Mouse (Mus musculus) layer of hippocampus, adult 9-11 months (tissue): Measurements from ENCODE around the gene Tmem91.

Source experiments
- DNase-seq: peaks from one replicate; pipeline ENCODE4 v3.0.0; 2022

Tmem91 gene

DNA sequence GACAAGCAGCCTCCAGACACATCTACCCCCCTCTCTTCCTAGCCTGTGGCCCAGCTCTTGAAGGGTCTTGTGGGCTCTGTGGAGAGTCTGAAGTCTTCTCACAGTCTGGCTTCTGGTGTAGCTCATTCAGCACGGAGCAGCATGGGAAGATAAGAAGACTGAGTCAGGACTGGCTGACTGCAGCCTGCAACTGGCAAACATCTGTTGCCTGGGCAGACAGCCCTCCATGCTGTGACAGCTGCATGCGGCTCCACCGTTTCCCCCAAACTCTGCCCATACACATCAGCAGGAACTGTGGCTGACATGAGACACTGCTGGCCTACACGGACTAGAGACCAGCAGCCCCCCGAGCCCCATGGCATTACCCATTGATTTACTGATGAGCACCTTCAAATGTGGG, 50.1 kb downstream of the Tmem91 start:
- no peak for DNase-seq

DNA sequence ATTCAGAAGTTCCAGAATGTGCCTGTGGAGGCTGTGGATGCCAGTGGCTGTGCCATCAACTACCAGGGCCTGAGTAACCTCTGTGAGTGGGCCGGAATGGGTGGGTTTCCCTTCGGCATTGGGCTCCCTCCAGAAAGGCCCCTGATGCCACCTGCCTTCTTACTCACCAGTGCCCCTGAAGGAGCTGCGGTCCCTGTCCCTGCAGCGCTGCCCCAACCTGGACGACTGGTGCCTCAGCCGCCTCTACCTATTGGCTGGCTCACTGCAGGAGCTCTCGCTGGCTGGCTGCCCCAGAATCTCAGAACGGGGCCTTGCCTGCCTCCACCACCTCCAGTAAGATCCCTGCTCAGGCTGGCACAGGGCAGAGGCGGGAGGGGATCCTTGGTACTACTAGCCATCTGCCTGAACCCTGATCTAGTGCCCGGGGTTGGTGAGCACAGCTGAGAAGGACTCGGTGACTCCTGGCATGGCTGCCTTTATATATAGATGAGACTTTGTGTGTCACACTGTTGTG, 51.1 kb downstream of the Tmem91 start:
- DNase-seq, result no peak

DNA sequence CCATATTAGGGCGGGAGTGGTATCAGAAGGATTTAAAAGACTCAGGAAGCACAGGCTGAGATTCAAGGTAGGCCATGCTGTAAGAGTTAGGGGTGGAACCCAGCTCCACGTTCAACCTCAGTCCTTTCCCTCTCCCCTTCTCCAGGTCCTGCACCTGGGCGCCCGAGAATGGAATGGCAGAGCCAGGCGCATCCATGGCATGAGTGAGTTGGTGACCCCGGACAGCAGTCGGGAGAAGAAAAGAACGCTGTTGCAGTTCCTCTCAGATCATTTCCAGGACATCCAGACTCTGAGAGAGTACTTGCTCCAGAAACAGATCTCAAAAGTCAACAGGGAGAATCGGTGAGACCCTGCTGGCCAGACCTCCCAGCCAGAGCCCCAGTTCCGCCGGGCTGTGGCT, 54.2 kb downstream of the Tmem91 start:
- DNase-seq, result no peak

DNA sequence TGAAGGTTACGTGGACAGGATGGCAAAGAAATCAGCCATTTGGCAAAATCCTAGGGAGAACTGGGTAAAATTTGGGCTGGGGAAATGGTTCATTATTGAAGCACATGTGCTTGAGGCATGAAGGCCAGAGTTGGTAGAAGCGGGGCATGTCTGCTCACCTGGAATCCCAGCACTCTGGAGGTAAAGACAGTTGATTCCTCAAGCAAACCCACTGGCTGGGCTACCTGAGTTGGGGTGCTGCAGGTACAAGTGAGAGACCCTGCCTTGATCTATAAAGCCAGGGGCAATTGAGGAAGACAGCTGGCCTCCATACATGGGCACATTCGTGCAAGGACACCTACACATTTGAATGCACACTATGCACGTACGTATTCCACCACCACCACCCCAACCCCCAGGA, 54.9 kb downstream of the Tmem91 start:
- no peak for DNase-seq

DNA sequence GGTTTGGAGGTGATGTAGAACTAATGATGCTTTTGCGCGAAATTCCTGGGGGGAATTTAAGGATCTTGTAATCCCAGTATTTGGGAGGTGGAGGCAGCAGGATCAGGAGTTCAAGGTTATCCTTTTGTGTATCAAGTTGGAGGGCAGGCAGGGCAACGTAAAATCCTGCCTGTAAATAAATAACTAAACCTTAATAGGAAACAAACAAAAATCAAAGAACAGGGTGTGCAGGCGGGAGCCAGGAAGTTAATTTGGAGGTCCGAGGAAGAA, 55.3 kb downstream of the Tmem91 start:
- no peak for DNase-seq
